Comparison of ENCODE assay signal across 33 mouse cellular contexts in genomic region chr7:123246504-123247084, GRCm38 (mm10). TPM values are rescaled to one million over a fixed set of nuclear protein-coding genes. Genes with fewer than 3 reads are reported as not detected.
DNase-seq lines count a peak whose midpoint lies in the region; ATAC-seq and TF ChIP-seq lines count a peak whose summit lies in the region.
"Had no signal": no experiment of that assay in that cellular context is flagged by ENCODE, and none has a peak within 500 bp of the region (broad histone marks: within the 10 kb centered on the region; RNA-seq: fewer than 3 reads in every experiment).

No protein-coding gene starts in this region.

- TF ChIP-seq CTCF in liver, postnatal 0 days (IDR thresholded peaks at IDR 0.05; ENCODE audit: low read depth): no peak
- TF ChIP-seq CTCF in small intestine, adult 2 months (IDR thresholded peaks at IDR 0.05; ENCODE audit: extremely low read depth, insufficient read length, insufficient replicate concordance, low read depth, low read length): no peak

- no peak for TF ChIP-seq POLR2A in small intestine, adult 2 months (IDR thresholded peaks at IDR 0.05; ENCODE audit: low read depth, low read length)

- peak; percentile 46 for ATAC-seq in liver, embryonic 11.5 days (replicated peaks; ENCODE audit: low FRiP score)
- peak; percentile 62; the same call in 1 of the 2 replicates for ATAC-seq in liver, embryonic 12.5 days
- no peak for ATAC-seq in liver, postnatal 0 days
- ATAC-seq in hindbrain, embryonic 11.5 days (ENCODE audit: low FRiP score): no peak
- ATAC-seq: forebrain, embryonic 13.5 days; hindbrain, postnatal 0 days; Patski had no signal

- H3K27ac ChIP-seq in liver, embryonic 11.5 days (ENCODE audit: low read depth, low read length): no peak overlapping the region
- H3K27ac ChIP-seq in liver, embryonic 12.5 days: no peak overlapping the region
- no peak overlapping the region for H3K27ac ChIP-seq in liver, postnatal 0 days (ENCODE audit: low read depth)
- H3K27ac ChIP-seq in small intestine, adult 2 months (ENCODE audit: insufficient read depth, low read depth, low read length): peak overlapping the region; percentile 81
- H3K27ac ChIP-seq in hindbrain, embryonic 11.5 days (ENCODE audit: low read depth, low read length): no peak overlapping the region
- H3K27ac ChIP-seq: embryonic facial prominence, embryonic 13.5 days; forebrain, embryonic 13.5 days; hindbrain, embryonic 12.5 days; hindbrain, postnatal 0 days; kidney, embryonic 15.5 days; layer of hippocampus, adult 2 months; left cerebral cortex, adult 2 months; limb, embryonic 13.5 days; macrophage; midbrain, embryonic 12.5 days; neural tube, embryonic 15.5 days; stomach, postnatal 0 days had no signal

- H3K9ac ChIP-seq in liver, embryonic 11.5 days (ENCODE audit: low read depth, low read length): no peak overlapping the region
- H3K9ac ChIP-seq in liver, embryonic 12.5 days: no peak overlapping the region
- no peak overlapping the region for H3K9ac ChIP-seq in liver, postnatal 0 days (replicated peaks)
- H3K9ac ChIP-seq in hindbrain, embryonic 11.5 days (ENCODE audit: low read depth, low read length): no peak overlapping the region
- H3K9ac ChIP-seq: embryonic facial prominence, embryonic 13.5 days; forebrain, embryonic 13.5 days; hindbrain, embryonic 12.5 days; kidney, embryonic 15.5 days; limb, embryonic 13.5 days; midbrain, embryonic 12.5 days; neural tube, embryonic 15.5 days had no signal

- peak; percentile 28; the same call in 1 of the 2 replicates for TF ChIP-seq EP300 in liver, postnatal 0 days (IDR thresholded peaks at IDR 0.05; ENCODE audit: low read depth)

- H3K4me3 ChIP-seq in liver, embryonic 11.5 days (ENCODE audit: low read depth, low read length): no peak overlapping the region
- H3K4me3 ChIP-seq in liver, embryonic 12.5 days: no peak overlapping the region
- no peak overlapping the region for H3K4me3 ChIP-seq in liver, postnatal 0 days (ENCODE audit: low read depth, low read length)
- no peak overlapping the region for H3K4me3 ChIP-seq in small intestine, adult 2 months (ENCODE audit: low read depth, low read length)
- no peak overlapping the region for H3K4me3 ChIP-seq in hindbrain, embryonic 11.5 days (ENCODE audit: low read depth, low read length)
- H3K4me3 ChIP-seq: embryonic facial prominence, embryonic 13.5 days; forebrain, embryonic 13.5 days; hindbrain, embryonic 12.5 days; kidney, embryonic 15.5 days; layer of hippocampus, adult 2 months; left cerebral cortex, adult 2 months; limb, embryonic 13.5 days; midbrain, embryonic 12.5 days; neural tube, embryonic 15.5 days had no signal

- H3K36me3 ChIP-seq in liver, embryonic 11.5 days (ENCODE audit: control insufficient read depth, insufficient read depth, low read length): no peaks in the 10 kb centered on the region
- no peaks in the 10 kb centered on the region for H3K36me3 ChIP-seq in liver, embryonic 12.5 days
- no peaks in the 10 kb centered on the region for H3K36me3 ChIP-seq in liver, postnatal 0 days (replicated peaks; ENCODE audit: insufficient read depth, low read length)
- H3K36me3 ChIP-seq in small intestine, adult 2 months (ENCODE audit: control insufficient read depth, insufficient read depth, low read length): peaks cover 5% of the 10 kb centered on the region; the same call in 1 of the 2 replicates
- H3K36me3 ChIP-seq in hindbrain, embryonic 11.5 days (ENCODE audit: control insufficient read depth, insufficient read depth, low read length): no peaks in the 10 kb centered on the region
- H3K36me3 ChIP-seq: embryonic facial prominence, embryonic 13.5 days; G1E; hindbrain, embryonic 12.5 days; kidney, embryonic 15.5 days; limb, embryonic 13.5 days; midbrain, embryonic 12.5 days; neural tube, embryonic 15.5 days had no signal

- intact Hi-C loops in heart, postnatal 10 days (cut with DNase I): no loop called here

- no peak for DNase-seq in liver, embryonic 11.5 days (ENCODE audit: low spot score)
- DNase-seq in liver: no peak
- DNase-seq in liver, postnatal 0 days: no peak
- no peak for DNase-seq in heart, postnatal 10 days
- DNase-seq in hindbrain, embryonic 11.5 days (ENCODE audit: low spot score): no peak
- no peak for DNase-seq in cerebellum, adult 8-10 months
- DNase-seq: adrenal gland, postnatal 36 days; cerebellum, adult 9-11 months; gastrocnemius, postnatal 14 days; kidney, adult 11 months; kidney, postnatal 25 days; lung, adult 2 months; lung, postnatal 10 days; right cerebral cortex, adult 18-20 months; thymus, adult 18-20 months; thymus, postnatal 36 days had no signal

- no peaks in the 10 kb centered on the region for H3K27me3 ChIP-seq in liver, embryonic 11.5 days (replicated peaks; ENCODE audit: control insufficient read depth, insufficient read depth, low read length)
- no peaks in the 10 kb centered on the region for H3K27me3 ChIP-seq in liver, embryonic 12.5 days (replicated peaks)
- H3K27me3 ChIP-seq in liver, postnatal 0 days (ENCODE audit: insufficient read depth, low read length): no peaks in the 10 kb centered on the region
- no peaks in the 10 kb centered on the region for H3K27me3 ChIP-seq in small intestine, adult 2 months (ENCODE audit: control insufficient read depth, insufficient read depth, low read length)
- no peaks in the 10 kb centered on the region for H3K27me3 ChIP-seq in hindbrain, embryonic 11.5 days (ENCODE audit: control insufficient read depth, insufficient read depth, low read length)
- H3K27me3 ChIP-seq: embryonic facial prominence, embryonic 13.5 days; forebrain, embryonic 13.5 days; hindbrain, embryonic 12.5 days; kidney, embryonic 15.5 days; limb, embryonic 13.5 days; midbrain, embryonic 12.5 days; neural tube, embryonic 15.5 days; Patski had no signal

- no peaks in the 10 kb centered on the region for H3K9me3 ChIP-seq in liver, embryonic 11.5 days (ENCODE audit: control insufficient read depth, low read length)
- H3K9me3 ChIP-seq in liver, embryonic 12.5 days (replicated peaks): no peaks in the 10 kb centered on the region
- no peaks in the 10 kb centered on the region for H3K9me3 ChIP-seq in liver, postnatal 0 days (ENCODE audit: low read length)
- no peaks in the 10 kb centered on the region for H3K9me3 ChIP-seq in hindbrain, embryonic 11.5 days (ENCODE audit: control insufficient read depth, low read length)
- H3K9me3 ChIP-seq: embryonic facial prominence, embryonic 13.5 days; forebrain, embryonic 13.5 days; G1E; hindbrain, embryonic 12.5 days; kidney, embryonic 15.5 days; limb, embryonic 13.5 days; midbrain, embryonic 12.5 days; neural tube, embryonic 15.5 days had no signal

- H3K4me1 ChIP-seq in liver, embryonic 11.5 days (replicated peaks; ENCODE audit: control insufficient read depth, insufficient read depth, low read length): 0 out of 2 replicates have a peak, but pooled peaks cover 3% of the 10 kb centered on the region
- peaks cover 20% of the 10 kb centered on the region for H3K4me1 ChIP-seq in liver, embryonic 12.5 days
- no peaks in the 10 kb centered on the region for H3K4me1 ChIP-seq in liver, postnatal 0 days (ENCODE audit: insufficient read depth)
- peaks cover 32% of the 10 kb centered on the region; the same call in 1 of the 2 replicates for H3K4me1 ChIP-seq in small intestine, adult 2 months (ENCODE audit: control insufficient read depth, insufficient read depth, insufficient read length, low read length)
- no peaks in the 10 kb centered on the region for H3K4me1 ChIP-seq in hindbrain, embryonic 11.5 days (replicated peaks; ENCODE audit: control insufficient read depth, insufficient read depth, low read length)
- H3K4me1 ChIP-seq: embryonic facial prominence, embryonic 13.5 days; forebrain, embryonic 13.5 days; hindbrain, embryonic 12.5 days; kidney, embryonic 15.5 days; limb, embryonic 13.5 days; midbrain, embryonic 12.5 days; neural tube, embryonic 15.5 days had no signal

- H3K4me2 ChIP-seq in liver, embryonic 11.5 days: no peak overlapping the region
- H3K4me2 ChIP-seq in liver, embryonic 12.5 days: no peak overlapping the region
- no peak overlapping the region for H3K4me2 ChIP-seq in liver, postnatal 0 days (ENCODE audit: low read depth, low read length)
- H3K4me2 ChIP-seq in hindbrain, embryonic 11.5 days (replicated peaks; ENCODE audit: low read depth, low read length): no peak overlapping the region
- H3K4me2 ChIP-seq: embryonic facial prominence, embryonic 13.5 days; forebrain, embryonic 13.5 days; hindbrain, embryonic 12.5 days; kidney, embryonic 15.5 days; limb, embryonic 13.5 days; midbrain, embryonic 12.5 days; neural tube, embryonic 15.5 days had no signal

- WGBS in liver, embryonic 11.5 days: 30% methylated on average over 4 of the region's 4 CpGs
- 17% methylated on average over 4 of the region's 4 CpGs for WGBS in liver, embryonic 12.5 days (ENCODE audit: insufficient replicate concordance)
- WGBS in liver, postnatal 0 days (ENCODE audit: insufficient replicate concordance): 24% methylated on average over 4 of the region's 4 CpGs
- WGBS in small intestine, adult 2 months: 16% methylated on average over 4 of the region's 4 CpGs
- 71% methylated on average over 4 of the region's 4 CpGs for WGBS in hindbrain, embryonic 11.5 days

RNA-seq across cellular contexts. Expression of gene Slc5a11, which starts 32.0 kb away (rescaled TPM):
- 0.35 and 1.9 TPM in 2 replicates for polyA plus RNA-seq in liver, embryonic 11.5 days (2014; fragmentation: Nextera tagmentation; extraction: Ambion mirVana)
- polyA plus RNA-seq in liver, embryonic 12.5 days (2016; fragmentation: Nextera tagmentation; extraction: Ambion mirVana): 0.24 and 0.30 TPM in 2 replicates
- polyA plus RNA-seq in liver, postnatal 0 days (2015; fragmentation: Nextera tagmentation; extraction: Ambion mirVana): 0.27 and 0.28 TPM in 2 replicates
- 61.4 and 204 TPM in 2 replicates for polyA plus RNA-seq in small intestine, adult 2 months (2012; rRNA removed)
- not detected for total RNA-seq in heart, postnatal 10 days (2021)
- 0.43 TPM in 1 of 2 replicates, not detected in the other for polyA plus RNA-seq in hindbrain, embryonic 11.5 days (2014; fragmentation: Nextera tagmentation; extraction: Ambion mirVana)
- total RNA-seq: adrenal gland, postnatal 36 days; G1E; gastrocnemius, postnatal 14 days; heart, postnatal 25 days had no signal
- polyA plus RNA-seq: embryonic facial prominence, embryonic 13.5 days; forebrain, embryonic 13.5 days; G1E; hindbrain, embryonic 12.5 days; Patski had no signal

Comparison
In these comparisons a context has a peak if more than half of its experiments do, and no peak if none do; other contexts are left out.
1. ATAC-seq: peak in liver, embryonic 11.5 days (single experiment) and liver, embryonic 12.5 days (single experiment); none in liver, postnatal 0 days (single experiment) and hindbrain, embryonic 11.5 days (single experiment).
2. RNA of gene Slc5a11, which starts 32.0 kb away (polyA plus RNA-seq): 61.4 to 204 TPM in small intestine, adult 2 months; 0.35 to 1.9 TPM in liver, embryonic 11.5 days, 0.43 TPM in hindbrain, embryonic 11.5 days, 0.27 to 0.28 TPM in liver, postnatal 0 days and 0.24 to 0.30 TPM in liver, embryonic 12.5 days; every median in the first group is over 10 times any median in the second.